Mouse (Mus musculus) heart, adult 18-20 months (tissue): ENCODE data around the gene Smim27. TPM values are rescaled to one million over a fixed set of nuclear protein-coding genes. Genes with fewer than 3 reads are reported as not detected.

Experiments
- DNase-seq, 2 experiments: peaks; one replicate each; pipeline ENCODE4 v3.0.0; 2021 to 2022; ENCODE audit warnings: mixed read lengths in 1 of 2
- long read RNA-seq, 2 experiments: library from polyadenylated mRNA; stranded (forward); transcript quantifications; one replicate each; pipeline ENCODE4 v2.0.0; 2021
- total RNA-seq, 2 experiments: library from RNA; stranded (reverse); gene quantifications; 2 replicates each; pipeline ENCODE4 v1.2.3; 2021

The Smim27 gene
- total RNA-seq = 10 to 100 TPM; 38.5 to 43.6 TPM
- long read RNA-seq, experiment 1, transcript Smim27-201 (2 exons, 1,044 nt) = major isoform, 86 of 86 reads
- long read RNA-seq, experiment 1, partial matches to known transcripts = 0 of 86 reads
- long read RNA-seq, experiment 1, other reads (novel, unspliced or antisense) = 0 of 86 reads
- long read RNA-seq, experiment 2, transcript Smim27-201 (2 exons, 1,044 nt) = major isoform, 48 of 50 reads
- long read RNA-seq, experiment 2, partial matches to known transcripts = 1 of 50 reads
- long read RNA-seq, experiment 2, other reads (novel, unspliced or antisense) = 1 of 50 reads

DNA sequence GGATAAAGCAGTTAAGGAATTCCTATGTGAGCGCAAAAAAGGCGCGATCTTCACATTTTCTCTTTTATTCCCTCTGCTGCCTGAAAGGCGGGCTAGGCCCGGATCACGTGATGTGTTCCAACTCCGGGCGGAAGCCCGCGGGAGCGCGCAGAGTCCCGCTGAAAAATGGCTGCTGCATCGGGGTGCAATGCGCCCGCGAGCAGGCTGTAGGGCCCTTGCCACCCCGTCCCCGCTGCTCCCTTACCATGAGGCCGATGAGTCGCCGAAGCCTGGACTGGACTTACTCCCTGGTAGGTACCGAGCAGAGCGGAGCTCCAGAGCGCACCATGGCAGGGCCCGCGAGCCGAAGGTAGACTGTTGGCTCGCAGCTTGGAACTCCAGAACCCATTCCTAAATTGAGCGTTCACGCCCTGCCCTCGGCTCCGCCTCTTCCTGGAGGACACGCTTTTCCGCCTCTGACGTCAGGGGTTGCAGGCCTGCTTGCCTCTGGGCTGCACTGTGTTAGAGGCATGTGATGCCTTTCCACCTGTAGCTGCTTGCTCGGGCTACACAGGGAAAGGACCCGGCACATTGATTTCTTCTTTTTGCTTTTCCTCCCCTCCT, at the start of gene Smim27, which contains the start of gene Topors:
TSS of gene Smim27 (plus strand) at position 150 of the 603 bp plus-strand sequence.
TSS of gene Topors (minus strand) at position 421 of the 603 bp plus-strand sequence.
- peak; percentile 98 for DNase-seq

DNA sequence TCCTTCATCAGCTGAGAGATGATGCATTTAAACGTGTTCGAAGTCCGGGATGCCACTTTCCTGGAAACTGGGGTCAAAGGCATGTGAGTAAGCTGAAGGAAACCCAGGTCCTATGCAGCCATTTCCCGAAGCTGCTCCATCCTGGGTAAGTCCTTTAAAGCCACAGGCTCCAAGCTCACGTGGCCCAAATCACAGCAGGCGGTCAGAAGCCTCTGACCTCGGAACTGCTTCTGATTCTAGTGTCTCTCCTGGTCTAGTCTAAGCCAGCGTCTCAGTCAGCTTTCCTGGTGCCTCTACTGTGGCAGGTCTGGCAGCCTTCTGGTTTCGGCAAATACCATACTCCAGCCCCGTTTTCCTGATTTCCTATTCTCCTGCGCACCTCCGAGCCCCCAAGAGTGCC, 48.9 kb upstream of the Smim27 start:
- DNase-seq = no peak

DNA sequence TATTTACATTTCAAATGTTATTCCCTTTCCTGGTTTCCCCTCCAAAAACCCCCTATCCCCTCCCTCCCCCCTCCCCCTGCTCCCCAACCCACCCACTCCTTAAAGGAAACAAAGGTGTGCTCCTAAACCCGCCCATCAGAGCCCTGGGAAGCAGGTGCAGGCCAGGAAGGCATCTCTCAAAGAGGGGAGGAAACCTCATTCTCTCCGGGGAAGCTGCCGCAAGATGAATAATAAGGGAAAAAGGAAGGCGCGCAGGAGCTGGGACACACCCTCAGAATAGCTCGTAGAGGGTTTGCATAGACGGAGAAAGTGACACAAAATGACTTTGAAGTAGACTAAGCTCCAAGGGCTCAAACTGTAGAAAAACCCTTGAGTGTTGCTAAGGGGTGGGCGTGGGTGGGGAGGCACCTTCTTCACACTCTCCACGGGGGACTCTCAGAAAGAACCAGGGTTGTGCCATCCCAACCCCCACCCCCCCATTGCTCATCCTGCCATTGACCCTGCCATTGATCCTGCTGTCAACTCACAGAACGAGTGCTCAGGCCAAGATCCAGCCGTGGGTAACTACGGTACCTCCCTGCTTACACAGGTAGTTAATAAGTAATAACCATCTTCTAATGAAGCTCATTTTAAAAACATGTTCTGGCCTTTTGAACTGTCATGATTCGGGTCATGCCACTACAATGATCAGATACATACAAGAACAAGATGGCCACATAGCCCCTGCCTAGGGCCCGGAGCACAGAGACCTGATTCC, 48.2 kb upstream of the Smim27 start:
- no peak for DNase-seq

DNA sequence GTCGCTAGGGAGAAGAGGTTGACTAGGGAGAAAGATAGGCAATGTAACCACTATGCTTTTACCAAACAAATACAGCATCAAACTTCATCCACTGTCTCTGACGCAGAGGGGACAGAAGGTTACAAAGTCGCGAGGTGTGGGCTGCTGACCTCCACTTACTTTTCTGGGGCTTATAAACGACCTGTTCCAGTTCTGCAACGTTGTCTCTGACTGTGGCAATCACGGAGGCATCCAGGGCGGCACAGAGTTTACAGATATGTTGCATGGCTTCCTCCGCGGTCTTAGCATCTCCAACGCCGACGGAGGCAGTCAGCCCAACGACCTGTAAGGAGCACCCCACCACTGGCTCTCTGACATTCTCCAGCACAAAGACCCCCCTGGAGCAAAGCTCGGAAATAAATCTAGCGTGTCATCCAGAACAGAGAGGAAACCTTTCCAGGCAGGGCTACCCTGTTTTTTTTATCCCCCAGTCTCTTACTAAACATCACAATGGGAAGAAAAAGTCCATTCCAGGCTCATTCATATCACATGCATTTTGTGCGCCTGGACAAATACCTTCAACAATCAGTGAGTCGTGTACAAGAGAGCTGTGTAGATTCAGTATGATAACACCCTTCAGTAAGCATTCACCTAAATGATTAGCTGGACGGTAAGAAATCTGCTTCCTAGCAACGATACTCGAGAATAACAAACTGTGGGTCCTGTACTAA, 47.3 kb upstream of the Smim27 start:
- no peak for DNase-seq

DNA sequence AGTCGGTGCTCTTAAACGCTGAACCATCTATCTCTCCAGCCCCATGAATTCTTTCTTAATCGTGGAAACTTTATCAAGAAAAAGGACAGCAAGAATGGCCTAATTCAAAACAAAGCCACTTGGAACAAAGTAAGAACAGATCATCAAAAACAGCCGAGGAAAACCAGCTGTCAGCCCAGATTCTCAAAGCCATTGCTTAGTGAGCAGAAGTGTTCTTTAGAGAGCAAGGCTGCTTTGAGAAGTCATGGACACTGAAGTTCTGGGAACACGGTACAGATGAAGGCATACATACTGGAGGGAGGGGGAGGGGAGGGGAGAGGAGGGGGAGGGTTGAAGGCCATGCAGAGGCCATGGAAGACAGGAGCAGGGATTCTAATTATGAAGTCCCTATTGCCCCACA, 43.3 kb upstream of the Smim27 start:
- DNase-seq = no peak

DNA sequence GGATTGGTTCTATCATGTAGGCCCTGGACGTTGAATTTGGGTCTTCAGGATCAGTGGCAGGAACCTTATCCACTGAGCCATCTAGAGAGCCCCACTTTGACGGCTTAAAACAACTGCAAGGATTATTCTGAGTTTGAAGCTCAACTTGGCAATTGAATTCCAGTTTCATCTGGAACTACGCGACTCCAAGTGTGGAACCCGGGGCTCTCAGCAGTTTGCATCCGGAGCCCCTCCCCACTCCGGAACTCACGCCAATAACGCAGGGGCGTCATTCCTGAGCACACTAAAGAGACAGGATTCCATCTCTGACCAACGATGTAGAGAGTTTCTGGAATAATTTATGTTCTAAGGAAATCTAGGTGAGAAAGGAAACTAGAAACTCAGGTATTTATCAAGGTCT, 42.2 kb upstream of the Smim27 start:
- DNase-seq = no peak

DNA sequence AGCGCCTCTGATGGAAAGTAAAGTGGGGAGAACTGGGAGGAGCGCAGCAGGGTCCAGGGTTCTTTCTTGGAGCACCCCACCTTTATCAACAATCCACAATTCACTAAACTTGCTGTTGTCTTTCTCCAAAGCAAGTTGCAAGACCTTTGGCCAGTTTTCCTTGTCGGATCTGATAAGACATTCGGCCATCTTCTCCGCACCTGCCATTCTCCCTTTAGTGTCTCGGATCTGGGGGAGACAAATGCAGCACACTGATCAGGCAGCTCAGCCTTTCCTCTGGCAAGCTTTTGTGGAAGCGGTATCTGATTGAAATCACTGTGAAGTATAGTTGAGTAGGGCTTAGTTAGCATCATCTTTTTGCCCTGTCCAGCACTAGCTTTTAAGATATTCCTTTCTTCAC, 41.5 kb upstream of the Smim27 start:
- DNase-seq = no peak

DNA sequence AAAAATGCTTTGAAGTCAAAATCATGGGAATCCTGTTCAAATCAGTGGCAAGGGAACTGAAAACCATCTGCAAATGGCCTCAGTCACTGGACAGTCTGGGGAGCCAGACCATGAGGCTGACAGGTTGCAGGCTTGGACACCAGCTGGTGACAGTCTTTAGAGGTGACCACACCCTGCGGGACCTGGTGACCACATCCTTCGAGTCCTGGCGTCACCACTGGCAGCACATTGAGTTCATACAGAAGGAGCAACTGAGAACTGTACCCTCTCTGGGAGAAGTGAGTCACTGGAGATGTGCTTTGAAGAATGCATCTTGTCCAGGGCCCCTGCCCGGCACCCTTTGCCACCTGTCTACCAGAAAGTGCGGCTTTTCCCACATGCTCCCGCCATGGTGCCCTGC, 39.7 kb upstream of the Smim27 start:
- peak in 1 of 2 experiments; percentile 26 for DNase-seq

DNA sequence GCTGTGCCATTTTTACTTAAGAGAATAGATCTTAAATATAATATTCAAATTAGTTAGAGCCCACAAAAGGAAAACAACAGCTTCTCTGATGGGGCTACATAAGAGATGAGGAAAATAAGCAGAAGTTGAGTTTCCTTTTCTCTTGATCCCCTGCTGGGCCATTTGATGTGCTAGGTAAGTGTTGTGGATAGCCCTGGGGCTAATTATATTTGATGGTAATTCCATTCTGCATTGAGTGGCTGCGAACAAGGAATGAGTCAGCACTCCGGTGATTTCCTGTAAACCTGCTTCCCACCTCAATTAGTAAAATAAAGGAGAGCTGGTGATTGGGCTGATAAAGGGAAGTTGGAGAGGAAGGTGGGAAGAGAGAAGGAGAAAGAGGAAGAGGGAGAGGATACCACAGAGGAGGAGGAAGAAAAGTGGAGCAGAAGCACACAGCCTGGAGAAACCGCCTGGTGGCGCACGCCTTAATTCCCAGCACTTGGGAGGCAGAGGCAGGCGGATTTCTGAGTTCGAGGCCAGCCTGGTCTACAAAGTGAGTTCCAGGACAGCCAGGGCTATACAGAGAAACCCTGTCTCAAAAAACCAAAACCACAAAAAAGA, 36.2 kb upstream of the Smim27 start:
- no peak for DNase-seq

DNA sequence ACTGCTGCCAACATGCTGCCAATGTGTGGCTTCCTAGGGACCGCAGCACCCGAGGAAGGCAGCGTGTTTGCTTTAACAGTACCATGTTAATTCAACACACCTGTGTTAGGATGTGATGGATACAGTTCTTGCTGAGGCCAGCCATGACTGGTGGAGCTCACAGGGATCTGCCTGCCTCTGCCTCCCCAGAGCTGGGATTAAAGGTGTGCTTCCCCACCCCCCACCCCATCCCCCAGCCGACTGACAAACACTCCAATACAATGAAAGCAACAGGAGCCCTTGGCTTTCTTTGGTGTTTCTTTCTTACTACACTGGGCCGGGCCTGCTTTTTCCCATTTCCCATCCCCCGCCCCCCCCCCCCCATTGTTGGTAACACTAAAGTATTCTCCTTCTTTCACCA, 35.1 kb upstream of the Smim27 start:
- DNase-seq = no peak

DNA sequence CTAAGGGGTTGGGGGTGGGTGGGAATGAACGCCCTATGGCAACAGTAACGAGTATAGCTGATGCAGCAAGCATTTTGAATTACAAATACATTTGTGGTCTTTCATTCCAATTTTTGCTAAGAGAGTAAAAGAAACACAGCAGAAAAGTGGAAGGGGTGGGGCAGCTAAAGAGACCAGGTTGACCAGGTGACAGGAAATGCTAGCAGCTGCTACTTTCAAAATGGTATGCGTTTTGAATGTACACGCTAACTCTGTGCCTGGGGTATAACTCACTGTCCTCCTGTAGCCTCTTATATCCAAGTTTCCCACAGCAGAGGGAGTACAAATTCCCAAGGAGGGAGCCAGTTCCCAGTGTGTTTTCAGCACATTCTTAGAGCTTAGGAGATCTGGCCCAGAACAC, 32.5 kb upstream of the Smim27 start:
- DNase-seq = no peak

DNA sequence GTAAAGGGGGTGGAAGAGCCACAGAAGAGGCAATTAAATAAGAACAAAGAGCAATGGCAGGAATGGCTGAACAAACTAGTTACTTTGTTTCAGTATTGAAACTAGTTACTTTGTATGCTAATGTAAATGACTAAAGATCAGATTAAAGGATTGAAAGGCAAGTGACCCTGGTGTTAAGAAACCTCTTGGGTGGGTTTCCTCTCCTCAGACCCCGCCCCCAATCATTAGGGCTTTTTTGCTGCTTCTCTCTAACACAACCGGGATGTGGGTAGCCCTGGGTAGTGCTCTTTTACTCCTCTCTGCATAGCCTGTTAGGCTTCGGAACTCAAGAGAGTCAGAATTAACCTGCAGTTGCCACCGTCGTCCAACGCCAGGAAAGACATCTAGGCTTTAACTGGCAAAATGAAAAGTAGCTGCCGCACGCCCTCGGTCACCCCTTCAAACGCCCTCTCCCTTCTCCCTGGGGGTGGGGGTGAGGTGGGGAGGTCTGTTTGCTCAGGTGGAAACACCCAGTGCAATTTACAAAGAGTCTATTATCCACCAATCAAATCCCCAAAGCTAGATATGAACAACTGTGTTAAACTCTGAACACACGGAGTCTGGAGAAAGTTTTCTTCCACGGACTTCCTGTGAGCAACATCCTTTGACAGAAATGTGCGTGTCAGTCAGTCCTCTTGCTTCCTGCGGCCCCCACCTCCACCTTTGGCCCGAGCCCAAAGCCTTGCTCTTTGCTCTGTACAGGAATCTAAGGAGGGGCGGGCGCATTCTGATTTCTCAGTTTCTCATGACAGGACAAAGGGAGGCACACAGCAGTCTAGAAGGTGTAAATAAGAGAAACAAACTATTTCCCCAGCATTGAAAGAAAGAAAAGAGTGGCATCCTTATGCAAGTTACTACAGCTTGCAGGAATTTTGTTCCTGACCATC, 30.6 kb upstream of the Smim27 start:
- peak; percentile 77 to 81 for DNase-seq

DNA sequence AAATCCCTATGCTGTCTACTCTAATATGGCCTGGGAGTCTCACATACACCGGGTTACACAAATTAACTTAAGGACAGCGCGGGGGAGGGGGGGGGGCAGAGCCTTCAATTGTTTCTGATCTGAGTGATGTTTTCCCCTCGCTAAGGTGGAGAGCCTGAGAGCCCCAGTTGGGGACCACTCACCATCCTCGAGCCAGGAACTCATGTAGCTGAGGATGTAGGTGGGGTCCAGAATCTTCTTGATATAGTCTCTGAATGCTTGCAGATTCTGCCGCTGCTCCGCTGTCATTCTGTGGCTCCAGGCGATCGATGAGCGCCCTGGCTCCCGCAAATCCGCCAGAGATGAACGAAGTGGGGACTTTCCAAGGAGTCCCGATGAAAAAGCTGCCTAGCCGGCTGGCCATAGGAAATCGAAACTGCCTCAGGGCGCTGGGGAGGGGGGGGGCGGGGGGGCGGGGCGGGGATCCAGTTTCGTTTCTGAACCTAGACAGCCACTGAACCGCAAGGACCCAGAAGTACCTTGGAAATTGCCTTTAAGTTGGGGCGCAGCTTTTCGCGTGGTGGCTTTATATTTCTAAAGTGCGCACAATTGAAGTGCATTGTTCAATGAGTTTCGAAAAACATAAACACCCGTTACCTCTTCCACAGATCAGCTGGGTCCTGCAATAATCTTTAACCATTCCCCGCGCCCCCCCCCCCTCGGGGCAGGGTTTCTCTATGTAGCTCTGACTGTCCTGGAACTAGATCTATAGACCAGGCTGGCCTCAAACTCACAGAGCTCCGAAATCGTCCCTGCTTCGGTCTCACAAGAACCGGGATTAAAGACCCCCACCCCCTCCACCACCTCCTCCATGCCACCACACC, 29.7 kb upstream of the Smim27 start, which contains the start of gene Ddx58:
TSS of gene Ddx58 (minus strand) at position 420 of the 863 bp plus-strand sequence.
- peak; percentile 59 to 70 for DNase-seq

DNA sequence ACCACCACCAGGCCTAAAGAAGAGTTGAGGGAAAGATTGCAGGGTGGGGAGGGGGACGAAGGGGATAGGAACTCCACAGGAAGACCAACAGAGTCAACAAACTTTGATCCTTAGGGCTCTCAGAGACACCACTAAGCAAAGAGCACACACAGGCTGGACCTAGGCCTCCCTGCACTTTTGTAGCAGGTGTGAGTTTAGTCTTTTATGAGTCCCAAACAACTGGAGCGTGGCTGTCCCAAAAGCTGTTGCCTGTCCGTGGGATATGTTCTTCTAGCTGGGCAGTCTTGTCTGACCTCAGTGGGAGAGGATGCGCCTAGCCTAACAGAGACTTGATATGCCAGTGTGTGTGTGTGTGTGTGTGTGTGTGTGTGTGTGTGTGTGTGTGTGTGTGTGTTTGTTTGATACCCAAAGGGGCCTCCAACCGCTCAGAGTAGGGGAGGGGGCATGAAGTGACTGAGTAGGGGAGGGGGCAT, 29.1 kb upstream of the Smim27 start:
- DNase-seq = peak in 1 of 2 experiments; percentile 24

DNA sequence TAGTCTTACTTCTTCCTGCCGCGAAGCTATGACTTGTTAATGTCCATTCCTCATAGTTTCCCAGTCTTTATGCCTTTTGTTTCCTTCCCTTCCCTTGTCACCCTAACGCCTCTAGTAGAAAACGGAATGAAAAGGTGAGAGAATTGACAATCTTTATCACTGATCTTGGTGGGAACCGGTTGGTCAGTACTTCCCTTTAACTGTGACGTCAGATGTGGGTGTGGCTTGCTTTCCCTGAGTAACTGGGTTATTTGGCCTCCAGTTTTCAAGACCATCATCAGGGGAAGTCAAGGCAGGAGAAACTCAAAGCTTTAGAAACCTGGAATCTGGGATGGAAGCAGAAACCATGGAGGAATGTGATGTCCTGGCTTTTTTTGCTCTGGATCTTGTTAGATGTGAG, 27.5 kb upstream of the Smim27 start:
- no peak for DNase-seq

DNA sequence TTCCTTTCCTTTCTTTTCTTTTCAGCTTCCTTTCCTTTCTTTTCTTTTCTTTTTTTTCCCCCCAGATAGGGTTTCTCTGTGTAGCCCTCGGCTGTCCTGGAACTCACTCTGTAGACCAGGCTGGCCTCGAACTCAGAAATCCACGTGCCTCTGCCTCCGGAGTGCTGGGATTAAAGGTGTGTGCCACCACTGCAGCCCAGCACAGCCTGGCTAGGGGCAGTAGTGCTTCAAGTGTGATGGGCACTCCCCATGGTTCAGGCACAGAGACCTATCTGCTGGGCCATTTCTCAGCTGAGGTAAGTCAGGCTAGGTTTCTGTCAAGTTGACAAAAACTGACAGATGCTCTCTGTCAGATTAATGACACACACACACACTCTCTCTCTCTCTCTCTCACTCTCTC, 26.4 kb upstream of the Smim27 start:
- no peak for DNase-seq

DNA sequence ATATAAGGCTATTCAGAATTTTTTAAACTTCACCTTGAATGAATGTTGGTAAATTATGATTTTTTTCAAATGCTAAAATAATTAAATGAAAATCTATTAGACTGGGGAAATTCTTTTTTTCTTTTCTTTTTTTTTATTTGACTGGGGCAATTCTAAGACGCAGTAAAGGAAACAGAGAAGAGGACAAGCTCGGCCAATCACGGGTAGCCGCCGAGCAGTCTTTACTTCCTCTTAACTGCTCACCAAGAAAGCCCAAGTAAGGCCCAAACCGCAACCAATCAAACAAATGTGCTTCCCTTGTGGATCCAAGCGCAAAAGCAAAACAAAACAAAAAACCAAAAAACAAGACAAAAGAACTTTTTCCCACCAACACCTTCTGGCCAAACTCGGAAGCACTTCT, 25.3 kb upstream of the Smim27 start:
- peak in 1 of 2 experiments; percentile 25 for DNase-seq

DNA sequence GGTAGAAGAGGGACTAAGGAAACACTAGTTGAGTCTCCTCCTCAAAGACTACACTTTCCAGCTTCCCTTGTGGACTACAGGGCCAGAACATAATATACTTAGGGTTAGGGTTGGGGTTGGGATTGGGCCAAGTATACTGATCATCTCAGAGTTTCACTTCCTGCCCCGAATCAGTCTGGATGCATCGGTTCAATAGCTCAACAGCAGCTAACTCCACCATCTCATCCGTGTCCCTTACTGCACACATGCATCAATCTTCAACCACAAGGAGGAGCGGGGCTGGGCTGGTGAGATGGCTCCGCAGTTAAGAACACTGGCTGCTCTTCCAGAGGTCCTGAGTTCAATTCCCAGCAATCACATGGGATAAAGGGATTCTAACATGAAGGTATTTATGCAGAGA, 18.4 kb upstream of the Smim27 start:
- DNase-seq = no peak

DNA sequence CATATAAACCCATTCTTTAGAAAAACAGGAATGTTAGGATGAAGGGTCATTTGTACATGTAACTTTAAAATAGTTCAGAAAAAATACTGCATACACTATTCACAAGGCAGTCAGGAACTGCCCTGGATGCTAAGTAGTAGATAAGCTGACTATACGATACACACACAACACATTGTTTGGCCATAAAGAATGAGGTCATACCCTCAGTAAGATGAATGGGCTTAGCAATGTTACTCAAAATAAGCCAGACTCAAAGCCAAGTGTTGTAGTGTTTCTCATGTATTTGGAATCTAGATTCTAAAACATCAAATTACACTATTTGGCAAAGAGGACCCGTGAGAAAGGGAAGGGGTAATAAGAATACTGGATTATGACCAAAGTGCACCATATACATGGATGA, 15.6 kb upstream of the Smim27 start:
- DNase-seq = no peak
